Mouse (Mus musculus) adrenal gland, postnatal 25 days (tissue): ENCODE data around the gene Gm8251. TPM values are rescaled to one million over a fixed set of nuclear protein-coding genes. Genes with fewer than 3 reads are reported as not detected.
"Not testable (repeated sequence)": the region's sequence is repeated elsewhere in the genome, so short reads cannot be mapped to it uniquely, and the experiment has no call there.

ENCODE experiments used
- DNase-seq: peaks from one replicate; pipeline ENCODE4 v3.0.0; 2021; ENCODE audit warnings: mixed read lengths
- long read RNA-seq: library from polyadenylated mRNA; stranded (forward); transcript quantifications from one replicate; pipeline ENCODE4 v2.0.0, GENCODE M21; 2021
- total RNA-seq: library from RNA; stranded (reverse); gene quantifications from 2 replicates; pipeline ENCODE4 v1.2.3, GENCODE M21; 2021

Gene Gm8251
- total RNA-seq: 0.09 TPM in 1 of 2 replicates, not detected in the other
- long read RNA-seq: 0 reads

DNA sequence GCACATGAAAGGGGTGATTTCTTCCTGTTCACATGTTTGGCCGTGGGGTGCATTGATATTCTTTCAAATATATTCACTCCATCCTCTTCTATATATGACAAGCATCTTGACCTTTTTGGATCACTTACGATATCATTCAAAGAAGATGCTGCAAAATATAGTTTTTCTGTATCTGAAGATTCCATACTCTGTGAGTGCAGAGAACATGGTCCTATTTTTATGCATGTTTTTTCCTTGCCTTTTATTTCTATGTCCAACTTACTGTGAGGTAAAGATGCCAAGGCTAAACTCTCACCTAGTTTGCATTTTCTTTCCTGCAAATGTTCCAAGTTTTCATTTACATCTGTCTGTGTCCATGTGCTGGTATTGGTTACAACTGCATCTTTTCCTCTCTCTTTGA lies at the start of gene Gm8251:
Gm8251 (minus strand) TSS at position 101 of the 400 bp plus-strand sequence.
- no peak for DNase-seq

DNA sequence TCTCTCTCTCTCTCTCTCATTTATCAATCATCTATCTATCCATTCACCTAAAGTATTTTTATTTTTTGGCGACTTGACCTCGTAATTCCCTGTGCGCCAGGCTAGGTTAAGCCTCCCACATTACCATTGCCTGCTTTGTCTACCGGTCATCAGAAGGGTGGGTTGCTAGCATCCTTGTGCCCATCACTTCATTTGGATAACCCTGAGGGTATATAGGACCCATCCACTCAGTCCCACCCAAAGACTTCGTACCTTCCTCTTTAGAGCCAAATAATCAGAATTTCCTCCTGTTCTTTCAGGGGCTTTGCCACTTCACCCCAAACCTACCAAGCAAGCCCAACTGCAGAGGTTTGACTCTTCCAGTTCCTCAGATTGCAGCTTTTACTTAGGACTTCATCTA lies 41.2 kb upstream of the Gm8251 start:
- DNase-seq: no peak

DNA sequence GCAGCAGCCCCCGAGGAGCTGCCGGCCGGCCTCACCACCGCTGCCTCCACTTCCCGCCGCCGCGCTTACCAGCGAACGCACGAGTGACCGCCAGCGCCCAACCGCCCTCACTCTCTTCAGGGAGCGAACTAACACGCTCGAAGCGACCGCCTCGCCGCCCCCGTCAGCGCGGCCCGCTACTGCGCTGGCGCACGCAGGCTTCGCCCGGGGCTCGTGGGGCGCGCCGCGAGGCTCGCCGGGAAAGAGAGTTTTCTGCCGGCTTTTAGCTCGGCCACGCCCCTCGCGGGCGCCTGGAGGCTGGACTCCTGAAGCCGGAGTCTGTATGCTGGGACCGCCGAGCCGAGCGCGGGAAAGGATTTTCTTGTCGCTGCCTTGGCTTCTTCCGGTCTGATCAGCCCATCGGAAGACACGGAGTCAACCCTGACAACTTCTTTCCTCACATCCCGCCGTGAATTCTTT lies 40.6 kb upstream of the Gm8251 start, which contains the start of gene Tex30:
Tex30 (minus strand) TSS at position 183 of the 459 bp plus-strand sequence.
- DNase-seq: peak; percentile 95

DNA sequence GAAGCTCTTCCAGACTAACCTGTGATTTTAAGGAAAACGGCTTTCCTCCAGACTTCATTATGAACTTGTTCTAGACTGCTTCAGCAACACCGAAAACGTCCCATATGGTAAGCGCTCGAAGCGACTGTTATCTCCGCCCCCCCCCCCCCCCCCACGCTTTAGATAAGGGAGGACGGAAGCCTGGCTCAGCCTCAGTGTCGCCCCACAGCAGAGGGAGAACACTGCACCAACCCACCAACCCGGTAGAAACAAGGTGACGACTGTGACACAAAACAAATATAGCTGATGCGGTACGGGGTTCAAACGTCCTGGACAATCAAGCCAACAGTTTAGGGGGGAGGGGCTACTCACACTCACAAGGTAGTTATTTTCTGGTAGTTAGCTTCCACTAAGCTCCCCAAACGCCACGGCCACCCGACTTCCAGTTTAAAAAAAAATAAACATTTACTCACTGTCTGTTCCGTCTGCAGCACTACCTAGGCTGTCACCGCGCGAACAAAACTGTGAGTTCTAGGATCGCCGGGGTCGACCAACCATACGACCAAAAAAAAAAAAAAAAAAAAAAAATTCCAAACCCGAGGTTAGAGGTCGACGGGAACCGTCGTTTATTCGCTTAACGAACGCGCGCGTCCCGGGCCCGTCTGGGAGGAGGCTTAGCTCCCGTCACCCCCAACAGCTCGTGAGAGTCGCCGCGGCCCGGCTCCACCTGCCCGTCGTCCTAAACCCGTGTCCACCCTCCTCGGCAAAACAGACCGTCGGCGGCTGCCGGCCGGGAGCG lies 39.9 kb upstream of the Gm8251 start:
- peak; percentile 23 for DNase-seq

DNA sequence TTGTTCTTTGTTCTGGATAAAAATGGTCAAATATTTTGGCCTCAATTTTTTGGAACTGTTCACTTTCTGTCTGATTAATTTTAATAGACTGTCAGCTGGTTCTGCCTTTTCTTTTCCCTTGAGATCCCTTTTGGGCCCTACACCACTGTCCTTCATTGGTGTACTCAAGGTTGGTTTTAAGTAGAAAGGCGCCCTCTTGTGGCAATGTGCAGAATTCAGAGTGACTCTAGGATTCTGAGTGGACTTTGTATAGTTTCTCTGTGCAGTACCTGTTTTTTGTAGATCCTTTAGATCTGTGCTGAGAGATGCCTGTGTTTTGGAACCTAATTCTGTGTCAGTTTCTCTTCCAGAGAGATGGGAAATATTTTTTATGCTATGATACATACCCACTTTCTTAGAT lies 2.9 kb upstream of the Gm8251 start:
- DNase-seq: peak; percentile 54

DNA sequence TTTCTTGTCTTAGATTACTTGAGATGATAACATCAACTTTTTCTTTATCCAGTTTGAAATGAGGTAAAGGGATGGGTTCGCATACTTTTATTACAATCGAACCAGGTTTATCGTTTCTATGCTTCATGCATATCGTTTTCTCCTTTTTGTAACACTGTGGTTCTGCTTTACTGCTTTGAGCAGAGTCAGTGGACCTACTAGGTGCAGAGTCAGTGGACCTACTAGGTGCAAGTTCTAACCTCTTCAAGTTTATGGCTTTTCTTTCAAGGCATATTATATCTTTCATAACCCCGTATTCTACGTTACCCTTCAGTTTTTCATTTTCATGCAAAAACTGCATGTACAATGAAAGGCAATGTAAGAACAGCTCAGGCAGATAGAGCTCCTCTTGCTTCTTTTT lies 1.7 kb upstream of the Gm8251 start:
- no peak for DNase-seq

DNA sequence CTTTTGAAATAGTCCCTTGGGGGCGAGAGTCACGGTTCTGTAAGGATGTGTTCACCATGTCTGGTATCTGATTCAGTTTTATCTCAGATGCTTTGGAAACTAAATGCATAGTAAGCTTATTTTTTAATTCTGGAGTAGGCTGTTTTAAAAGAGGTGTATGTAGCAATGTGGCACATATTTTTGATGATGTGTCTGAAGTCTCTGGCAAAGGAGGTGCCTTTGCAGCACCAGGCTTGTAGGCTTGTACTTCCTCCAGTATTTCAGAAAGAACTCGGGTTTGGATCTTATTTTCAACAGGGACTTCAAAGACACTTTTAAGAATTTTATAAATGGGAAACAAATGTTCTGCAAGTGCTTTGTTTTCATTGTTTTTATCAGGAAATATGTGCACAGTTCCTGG lies 3.9 kb downstream of the Gm8251 start:
- DNase-seq: no peak

DNA sequence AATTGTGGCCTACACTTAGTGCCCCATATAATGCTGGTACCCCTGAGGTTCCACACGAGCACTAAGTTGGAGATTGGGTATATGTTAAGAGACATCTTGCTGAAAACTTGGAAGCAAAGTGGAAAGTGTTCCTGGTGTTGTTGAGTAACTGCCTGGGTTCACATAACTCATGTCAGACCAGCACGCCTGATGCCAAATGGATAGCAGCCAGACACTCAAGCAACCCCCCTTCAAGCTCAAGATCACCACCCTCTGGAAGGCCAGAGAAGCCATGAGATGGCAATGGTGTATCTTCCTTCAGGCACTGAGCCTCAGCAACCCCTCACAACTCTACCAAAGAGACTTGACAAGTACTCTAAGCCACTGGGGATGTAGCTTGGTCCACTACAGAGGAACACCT lies 15.2 kb downstream of the Gm8251 start:
- peak; percentile 65 for DNase-seq

DNA sequence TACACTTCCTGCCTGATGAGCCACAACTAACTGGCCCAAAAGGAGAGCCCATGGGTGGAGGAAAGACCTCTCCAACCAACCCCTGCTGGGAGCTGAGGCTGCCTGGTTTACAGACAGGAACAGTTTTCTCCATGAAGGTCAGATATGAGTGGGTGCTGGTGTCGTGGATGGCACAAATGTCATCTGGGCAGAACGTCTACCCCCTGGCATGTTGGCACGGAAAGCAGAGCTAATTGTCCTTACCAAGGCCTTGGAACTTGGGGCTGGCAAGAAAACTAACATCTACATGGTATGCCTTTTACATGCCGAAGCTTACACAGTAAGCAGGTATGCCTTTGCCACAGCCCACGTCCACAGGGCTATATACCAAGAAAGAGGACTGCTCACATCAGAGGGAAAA lies 16.0 kb downstream of the Gm8251 start:
- not testable (repeated sequence) for DNase-seq

DNA sequence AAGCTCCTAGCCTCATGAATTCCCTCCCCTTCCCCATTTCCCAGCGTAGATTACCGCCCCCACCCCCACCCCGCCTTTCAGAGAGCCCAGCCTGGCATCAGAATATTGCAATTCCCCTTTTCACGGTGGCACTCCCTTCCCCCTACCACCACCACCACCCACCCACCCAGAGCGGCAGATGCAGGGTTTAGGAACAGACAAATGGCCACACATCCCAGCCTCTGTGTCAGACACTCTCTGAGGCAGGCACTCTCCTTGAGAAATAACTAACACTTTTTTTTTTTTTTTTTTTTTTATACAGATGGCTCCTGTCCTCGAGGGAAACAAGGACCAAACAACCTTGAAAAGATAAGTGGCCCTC lies 19.2 kb downstream of the Gm8251 start:
- DNase-seq: no peak

DNA sequence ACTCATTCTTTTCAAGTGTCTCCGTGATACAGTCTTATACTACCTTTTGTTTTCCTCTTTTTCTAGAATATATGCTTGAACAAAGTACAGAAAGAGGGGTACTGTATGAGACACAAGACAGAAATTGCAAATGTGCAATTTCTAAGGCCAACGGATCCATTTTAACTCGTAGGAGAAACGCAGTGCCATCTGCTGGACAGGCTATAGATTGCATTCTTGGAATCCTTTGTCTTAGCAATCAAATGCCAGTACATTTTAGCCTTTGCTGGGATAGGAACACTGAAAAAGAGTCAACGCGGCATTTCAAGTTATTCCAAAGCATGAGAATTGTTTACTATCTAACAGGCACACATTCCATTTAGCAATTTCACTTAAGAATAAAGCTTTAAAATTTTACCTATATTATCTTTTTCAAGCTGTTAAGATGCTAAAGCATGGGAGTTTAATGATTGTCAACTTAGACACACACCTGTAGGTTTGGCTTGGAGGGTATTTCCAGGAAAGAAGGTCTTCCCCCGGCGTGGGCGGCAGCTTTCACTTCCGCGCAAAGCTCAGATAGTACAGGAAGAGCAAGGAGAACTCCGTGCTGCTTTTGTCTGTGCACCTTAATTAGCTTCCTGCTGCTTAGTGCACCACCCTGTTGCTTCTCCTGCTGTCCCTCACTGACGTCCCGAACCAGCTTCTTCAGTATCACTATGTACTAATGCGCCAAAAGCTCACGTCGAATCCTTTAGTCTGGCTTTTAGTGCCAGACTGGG lies 19.8 kb downstream of the Gm8251 start:
- DNase-seq: peak; percentile 63

DNA sequence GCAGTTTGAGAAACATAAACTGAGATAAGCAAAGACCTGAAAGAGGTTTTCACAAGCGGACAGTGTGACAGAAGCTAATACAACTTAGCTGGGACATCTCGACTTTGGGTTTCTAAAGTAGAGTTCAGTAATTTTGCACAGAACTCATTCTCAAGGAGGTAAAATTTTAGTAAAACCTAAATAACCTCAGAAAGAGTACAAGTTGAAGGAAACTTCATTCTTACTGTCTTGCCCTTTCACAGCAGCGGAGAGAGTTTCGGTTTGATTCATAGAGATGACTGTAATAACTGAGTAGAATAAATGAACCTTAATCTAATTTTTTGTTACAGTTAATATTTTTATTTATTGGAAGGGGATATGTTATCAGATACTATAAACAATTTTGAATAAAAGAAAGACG lies 28.8 kb downstream of the Gm8251 start:
- no peak for DNase-seq

DNA sequence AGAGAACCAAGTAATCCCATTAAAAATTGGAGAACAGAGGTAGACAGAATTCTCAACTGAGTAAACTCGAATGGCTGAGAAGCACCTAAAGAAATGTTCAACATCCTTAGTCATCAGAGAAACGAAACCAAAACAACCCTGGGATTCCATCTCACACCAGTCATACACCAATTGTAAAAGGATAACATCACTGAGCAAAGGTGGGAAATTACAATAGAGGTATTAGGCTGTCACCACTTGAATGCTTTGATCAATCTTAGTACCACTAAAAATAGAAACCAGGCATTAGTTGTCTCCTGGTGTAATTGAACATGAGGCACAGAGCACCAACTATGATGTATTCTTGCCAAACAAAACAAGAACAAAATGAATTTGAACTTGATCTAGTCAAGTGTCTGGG lies 29.5 kb downstream of the Gm8251 start:
- no peak for DNase-seq

DNA sequence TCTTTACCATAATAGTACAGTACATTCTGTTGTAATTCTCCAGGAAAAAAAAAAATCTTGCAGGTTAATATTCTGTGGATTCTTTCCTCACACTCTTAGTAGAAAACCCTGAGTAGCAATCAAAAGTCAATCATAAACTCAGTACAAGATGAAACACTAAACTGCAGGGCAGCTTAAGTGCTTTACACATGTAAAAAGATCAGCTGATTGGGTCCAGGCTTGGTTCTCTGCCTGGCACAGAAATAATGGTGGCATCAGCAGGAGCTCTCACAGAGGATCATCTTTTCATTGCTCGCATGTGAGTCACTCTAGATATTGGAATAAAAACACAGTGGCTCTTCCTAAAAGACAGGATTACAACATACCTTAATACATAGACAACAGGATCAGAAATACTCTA lies 34.1 kb downstream of the Gm8251 start:
- no peak for DNase-seq

DNA sequence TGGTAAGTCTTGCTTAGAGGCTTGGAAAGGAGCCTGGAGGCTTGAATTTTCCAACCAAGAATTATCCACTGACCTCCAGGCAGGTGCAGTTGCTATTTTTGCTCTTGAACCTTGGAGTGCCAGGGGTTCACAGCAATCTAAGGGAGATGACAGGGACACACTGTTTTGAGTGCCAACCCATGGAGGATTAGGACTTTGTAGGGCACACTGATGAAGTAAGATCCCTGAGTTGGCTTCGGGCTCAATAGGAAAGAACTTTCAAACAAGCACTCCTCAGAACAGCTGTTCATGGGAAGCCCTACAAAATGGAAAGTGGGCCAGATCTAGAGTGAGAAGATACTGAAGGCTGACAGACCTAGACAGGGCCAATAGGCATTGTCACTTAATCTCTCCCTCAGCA lies 39.1 kb downstream of the Gm8251 start:
- no peak for DNase-seq

DNA sequence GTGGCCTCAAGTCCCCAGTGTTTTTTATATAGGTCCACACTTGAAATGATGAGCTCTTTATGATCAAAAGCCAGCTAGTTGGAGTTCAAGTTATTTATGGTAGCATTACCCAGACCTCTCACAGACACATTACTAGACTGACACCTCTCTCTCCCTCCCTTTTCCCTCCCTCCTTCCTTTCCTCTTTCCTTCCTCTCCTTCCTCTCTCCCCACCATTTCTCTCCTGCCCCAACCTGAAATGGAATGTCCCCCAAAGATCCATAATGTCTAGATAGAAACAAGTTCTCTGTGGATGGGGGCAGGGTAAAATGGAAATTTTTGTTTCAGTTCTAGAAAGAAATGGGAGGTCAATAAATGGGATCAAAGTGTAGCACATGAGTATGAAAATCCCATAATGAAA lies 41.8 kb downstream of the Gm8251 start, which contains the start of gene Mettl21c:
Mettl21c (minus strand) TSS at position 101 of the 400 bp plus-strand sequence.
- no peak for DNase-seq

DNA sequence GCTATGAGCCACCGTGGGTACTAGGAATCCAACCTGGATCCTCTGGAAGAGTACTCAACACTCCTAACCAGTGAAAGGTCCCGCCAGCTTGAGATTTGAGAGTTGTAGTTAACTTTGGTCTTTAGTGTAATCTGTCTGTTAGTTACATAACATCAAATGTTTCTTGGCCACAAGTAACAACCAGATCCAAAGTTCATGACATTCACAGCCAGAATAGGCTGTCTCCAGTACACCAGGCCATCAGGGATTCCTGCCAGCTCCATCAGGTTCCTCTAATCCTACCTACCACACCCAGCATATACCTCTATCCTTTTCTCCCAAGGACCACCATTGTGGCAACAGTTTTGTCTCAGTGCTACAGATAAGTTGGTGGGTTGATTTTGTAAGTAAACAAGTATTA lies 46.2 kb downstream of the Gm8251 start:
- DNase-seq: no peak

Other genes with a start within 250 kb of the Gm8251 start
- gene Uxs1, start 234.1 kb downstream of the Gm8251 start, total RNA-seq: 45.8 and 56.1 TPM in 2 replicates
- 50.7 and 57.8 TPM in 2 replicates for gene Tpp2, start 128.3 kb downstream of the Gm8251 start, total RNA-seq
- gene Mettl21c, start 41.9 kb downstream of the Gm8251 start, total RNA-seq: not detected in 2 replicates
- 9.8 and 10.5 TPM in 2 replicates for gene Tex30, start 40.5 kb upstream of the Gm8251 start, total RNA-seq
- 22.0 and 25.6 TPM in 2 replicates for gene Kdelc1, start 56.9 kb upstream of the Gm8251 start, total RNA-seq
- gene Bivm, start 57.0 kb upstream of the Gm8251 start, total RNA-seq: 20.8 and 26.5 TPM in 2 replicates
- 20.2 and 21.3 TPM in 2 replicates for gene Ercc5, start 85.8 kb upstream of the Gm8251 start, total RNA-seq
- gene Mettl21e, start 157.0 kb upstream of the Gm8251 start, total RNA-seq: not detected in 2 replicates